Mouse (Mus musculus) c-Kit-positive CD71-negative TER-119-negative erythroid progenitor cells, embryonic 14.5 days (primary cell): ENCODE results near the gene Taf7l.

Source experiments
- DNase-seq: peaks from one replicate; pipeline ENCODE4 v3.0.0-alpha.2; 2013; ENCODE audit warnings: low read depth

Taf7l gene

DNA sequence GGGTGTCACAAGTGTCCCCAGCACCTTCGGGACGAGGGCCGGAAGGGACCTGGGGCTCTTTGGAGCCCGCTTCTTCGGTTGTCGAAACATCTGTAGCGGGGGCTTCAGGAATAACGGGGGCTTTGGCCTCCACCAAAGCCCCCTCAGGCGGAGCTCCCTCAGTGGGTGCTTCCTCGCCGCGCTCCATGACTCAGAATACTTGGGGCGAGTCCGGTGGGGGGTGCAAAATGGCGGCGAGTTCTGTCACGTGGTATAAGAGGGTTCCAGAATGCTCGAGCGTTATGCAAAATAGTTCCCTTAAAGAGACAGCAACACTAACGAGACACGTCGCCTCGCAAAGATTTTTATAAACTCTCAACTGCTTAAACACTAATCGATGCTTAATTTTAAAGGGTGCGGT is at the start of gene Taf7l:
Taf7l (minus strand) TSS at position 201 of the 400 bp plus-strand sequence.
- no peak for DNase-seq

DNA sequence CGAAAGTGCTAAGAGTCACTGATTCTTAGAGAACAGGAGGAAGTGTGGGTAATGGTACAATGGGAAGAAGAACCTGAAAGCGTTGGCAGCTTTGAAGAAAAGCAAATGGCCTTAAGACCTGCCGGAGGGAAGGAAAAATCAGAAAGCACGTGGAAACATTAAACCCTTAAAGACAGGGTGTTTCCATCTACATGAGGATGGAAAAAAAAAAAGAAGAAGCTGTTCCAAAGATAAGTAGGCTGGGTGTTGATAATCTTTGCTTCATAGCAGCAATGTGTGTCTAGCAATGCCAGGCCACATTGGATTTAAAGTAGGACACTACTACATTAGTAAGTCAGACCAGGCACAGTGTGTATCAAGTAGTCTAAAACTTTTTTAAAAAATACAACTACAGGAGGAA is 49.0 kb upstream of the Taf7l start:
- no peak for DNase-seq

DNA sequence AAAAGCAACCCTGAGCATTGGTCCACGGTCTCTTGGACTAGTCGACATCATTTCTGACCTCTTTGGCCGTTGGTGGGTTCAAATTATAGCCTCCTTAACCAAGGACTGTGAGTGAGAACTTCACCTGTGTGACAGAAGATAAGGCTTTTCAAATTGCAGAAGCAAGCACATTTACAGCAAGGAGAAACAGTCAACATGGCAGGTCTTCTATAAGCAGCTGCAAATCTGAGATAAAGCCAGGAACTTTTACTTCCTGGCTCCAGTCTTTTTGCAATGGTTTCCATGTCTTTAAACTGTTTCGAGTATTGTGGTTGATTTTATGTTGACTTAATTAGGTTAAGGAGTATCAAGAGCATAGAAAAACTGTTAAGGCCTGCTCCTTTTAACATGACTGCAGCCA is 47.5 kb upstream of the Taf7l start:
- DNase-seq = no peak

DNA sequence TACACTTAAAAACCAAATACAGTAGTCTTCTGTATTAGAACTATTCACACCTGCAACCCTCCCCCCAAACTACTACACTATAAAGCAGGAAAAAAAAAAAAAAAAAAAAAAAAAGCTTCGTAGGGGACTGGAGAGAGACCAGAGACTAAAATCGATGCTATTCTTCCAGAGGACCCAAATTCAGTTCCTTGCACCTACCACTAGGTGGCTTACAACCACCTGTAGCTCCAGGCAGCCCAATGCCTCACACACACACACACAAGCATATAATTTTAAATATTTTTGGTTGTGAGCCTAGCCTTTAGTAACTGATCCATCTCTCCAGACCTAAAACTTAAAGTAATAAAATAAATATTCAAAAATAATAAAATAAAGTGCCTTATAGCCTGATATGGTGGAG is 33.2 kb upstream of the Taf7l start:
- DNase-seq = no peak

DNA sequence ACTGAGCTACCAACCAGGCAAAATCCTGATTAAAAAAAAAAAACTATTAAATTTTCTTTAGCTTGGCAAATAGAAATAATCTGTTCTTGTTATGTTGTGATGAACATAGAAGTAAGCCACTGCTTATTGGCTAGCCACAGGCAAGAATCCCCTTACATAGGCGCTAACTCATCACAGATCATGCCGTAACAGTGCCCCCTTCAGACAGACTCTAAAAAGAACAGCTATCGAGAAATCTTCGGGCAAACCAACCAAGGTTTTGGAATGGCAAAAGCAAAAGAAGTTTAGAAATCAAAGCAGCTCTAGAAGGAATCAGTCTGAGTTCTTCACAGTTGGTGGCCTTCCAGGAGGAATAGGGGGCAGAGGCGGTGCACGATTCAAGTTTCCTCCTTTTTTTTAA is 31.7 kb upstream of the Taf7l start:
- no peak for DNase-seq

DNA sequence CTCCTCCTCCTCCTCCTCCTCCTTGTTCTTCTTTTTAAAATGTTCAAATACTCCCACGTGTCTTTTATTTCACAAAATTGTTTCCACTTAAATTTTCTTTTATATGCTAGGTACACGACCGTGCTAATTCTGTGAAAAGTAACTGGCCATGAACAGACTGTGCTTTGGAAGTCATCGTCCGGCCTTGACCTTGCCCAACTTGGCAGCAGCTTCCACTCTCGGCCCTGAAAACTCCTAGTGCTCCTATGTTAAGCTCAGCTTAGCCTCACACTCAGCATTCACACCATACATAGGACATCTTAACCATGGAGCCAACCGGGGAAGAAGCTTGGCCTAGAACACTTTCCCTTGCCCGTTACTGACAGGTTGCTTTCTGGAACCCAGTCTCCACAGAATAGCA is 24.4 kb upstream of the Taf7l start:
- no peak for DNase-seq

DNA sequence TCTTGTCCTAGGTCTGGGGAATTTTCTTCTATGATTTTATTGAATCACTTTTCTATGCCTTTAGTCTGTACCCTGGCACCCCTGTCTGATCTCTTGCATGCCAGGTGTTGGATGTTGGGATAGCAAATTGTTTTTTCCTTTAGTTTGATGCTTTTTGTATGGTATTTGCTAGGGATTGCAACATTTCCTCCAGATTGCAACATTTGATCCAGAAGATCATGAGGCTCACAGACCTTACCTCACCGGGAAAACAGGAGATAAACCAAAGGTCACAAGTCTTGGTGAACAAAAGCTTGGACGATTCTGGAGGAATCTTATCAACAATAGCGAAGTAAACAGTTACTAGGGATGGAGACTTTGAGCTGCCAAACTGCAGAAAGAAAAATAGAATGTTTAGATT is 5.4 kb upstream of the Taf7l start:
- no peak for DNase-seq

DNA sequence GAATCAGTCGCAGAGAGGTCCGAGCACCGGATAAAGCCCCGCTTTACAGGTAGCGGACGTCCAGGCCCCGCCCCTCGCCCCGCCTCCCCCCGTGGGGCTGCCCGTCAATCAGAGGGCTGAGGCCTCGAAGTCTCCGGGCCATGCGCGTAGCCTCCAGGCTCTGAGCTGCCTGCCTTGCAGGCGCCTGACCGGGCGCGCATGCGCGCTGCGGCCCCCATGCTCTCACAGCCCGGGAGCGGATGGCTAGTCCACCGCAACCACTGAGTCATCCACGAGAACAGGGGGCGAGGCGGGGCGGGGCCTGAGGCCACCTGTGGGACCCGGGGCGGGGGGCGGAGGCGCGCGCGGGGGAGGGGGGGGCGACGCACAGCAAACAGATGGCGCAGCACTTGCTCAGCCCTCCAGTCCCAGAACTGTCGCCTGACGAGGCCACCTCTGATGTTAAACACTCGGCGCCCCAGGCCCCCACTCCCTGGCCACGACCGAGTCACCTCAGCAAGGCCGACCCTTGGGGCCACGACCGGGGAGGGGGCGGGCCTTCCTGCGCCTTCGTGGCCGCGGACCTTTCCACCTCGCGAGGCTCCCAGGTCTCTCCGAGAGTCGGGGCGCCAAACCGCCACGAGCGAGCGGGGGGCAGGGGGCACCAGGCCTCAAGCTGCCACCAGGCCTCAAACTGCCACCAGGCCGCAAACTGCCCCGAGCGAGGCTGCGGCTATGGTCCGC is 1.1 kb downstream of the Taf7l start:
- peak; percentile 1 for DNase-seq

DNA sequence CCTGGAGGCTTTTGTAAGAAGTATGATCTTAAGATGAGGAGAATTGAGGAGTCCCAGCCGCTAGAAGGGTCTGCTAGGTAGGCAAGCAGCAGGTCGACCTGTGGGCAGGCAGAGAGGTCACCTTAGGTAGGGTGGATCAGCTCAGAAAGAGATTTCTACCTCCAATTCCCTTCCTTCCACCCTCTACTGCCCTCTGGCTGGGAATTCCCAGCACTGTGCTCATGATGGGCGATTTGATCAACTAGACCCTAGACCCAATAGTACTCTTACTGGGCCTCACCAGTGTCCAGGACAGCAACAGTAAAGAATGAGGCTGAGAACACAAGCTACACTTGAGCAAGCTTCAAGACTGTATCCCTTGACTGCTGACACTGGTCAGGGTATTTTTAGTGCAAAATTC is 49.0 kb downstream of the Taf7l start:
- DNase-seq = no peak

DNA sequence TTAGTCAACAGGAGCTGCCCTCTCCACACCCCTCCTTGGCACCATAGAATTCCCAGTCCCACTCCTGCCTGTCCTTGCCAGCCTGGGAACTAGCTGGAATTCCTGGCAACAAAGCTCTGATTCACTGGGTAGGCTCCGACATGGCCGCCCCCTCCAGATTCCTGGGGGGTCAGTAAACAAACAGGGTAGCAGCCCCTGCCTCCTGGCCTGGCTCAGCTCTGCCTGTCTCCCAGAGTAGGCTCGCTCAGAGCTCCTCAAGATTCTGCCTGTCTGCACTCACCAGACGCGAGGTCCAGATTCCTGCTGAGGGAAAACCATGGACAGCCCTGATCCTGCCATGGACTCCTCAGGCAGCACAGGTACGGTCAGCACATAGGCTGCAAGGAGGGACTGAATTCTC is 49.5 kb downstream of the Taf7l start:
- DNase-seq = no peak

DNA sequence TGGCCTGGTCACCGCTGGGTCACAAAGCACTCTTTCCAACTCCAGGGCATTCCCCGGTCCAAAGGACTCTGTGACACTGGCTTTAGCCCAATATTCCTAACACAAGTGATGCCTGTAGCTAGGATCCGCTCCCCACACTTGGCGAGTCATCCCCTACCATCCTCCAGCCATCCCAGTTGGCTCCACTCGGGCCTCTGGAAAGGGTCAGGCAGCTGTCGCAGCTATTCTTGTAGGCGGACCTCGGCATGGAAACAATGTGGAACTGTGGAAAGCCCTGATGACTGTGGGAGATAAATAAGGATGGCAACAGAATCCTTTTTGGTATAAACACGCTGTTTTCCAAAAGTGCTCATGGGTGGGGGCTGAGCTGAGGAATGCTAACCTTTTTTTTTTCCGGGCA is 50.5 kb downstream of the Taf7l start:
- no peak for DNase-seq

DNA sequence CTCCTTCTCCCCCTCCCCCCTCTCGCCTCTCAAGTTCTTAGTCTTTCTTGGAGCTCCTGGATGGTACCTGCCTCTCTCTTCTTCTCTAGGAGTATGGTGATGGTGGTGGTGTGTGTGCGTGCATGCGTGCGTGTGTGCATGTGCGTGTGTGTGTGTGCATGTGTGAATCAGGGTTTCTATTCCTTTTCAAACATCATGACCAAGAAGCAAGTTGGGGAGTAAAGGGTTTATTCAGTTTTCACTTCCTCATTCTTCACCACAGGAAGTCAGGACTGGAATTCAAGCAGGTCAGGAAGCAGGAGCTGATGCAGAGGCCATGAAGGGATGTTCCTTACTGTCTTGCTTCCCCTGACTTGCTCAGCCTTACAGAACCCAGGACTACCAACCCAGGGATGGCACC is 52.0 kb downstream of the Taf7l start:
- DNase-seq = no peak

DNA sequence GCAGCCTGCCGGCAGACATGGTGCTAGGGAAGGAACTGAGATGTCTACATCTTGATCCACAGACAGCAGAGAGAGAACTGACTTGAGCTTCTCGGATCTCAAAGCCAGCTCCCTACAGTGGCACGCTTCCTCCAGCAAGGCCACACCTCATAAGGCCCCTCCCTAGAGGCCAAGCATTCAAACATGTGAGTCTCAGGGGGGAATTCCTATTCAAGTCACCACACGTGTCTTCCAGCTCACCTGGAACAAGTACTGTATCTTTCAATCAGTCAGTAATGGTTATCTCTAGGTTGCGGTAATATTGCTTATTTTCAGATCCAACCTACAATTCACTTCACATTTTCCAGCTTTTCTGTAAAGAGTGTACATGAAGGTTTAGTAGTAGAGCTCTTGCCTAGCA is 56.2 kb downstream of the Taf7l start:
- DNase-seq = no peak

DNA sequence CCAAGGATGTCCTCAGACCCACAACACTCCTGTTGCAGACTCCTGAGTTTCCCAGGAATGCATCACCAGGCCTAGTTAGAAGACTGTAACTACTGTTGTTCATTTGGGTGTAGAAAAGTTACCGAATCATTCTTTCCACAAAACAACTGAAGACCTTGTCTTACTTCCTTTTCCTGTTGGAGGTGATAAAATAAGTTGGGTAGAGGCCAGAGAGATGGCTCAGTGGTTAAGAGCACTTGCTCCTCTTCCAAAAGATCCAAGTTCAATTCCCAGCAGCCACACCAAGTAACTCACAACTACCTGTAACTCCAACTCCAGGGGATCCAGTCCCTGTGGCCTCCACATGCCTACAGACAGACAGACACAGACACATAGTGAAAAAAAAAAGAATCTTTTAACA is 64.2 kb downstream of the Taf7l start:
- DNase-seq = no peak
